Comparison of ENCODE assay signal across 35 mouse cellular contexts in the genomic region with DNA sequence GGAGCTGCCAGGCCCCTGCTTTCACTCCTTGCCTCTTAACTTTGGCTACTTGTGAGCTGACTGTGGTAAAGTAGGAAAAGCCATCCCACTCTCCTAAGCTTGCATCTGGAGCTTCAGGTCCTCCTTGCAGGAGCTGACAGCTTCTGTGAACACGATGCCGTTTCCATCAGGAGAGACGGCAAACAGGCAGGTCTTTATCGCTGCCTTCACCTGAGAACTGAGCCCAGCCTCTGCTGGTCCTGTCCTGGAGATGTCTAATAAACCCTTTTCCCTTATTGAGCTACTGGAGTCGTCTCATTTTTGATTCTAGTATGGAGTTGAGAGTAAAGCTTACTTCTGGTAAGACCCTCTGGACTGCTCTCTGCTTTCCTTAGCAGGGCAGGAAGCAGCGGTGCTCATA. TPM values are rescaled to one million over a fixed set of nuclear protein-coding genes. Genes with fewer than 3 reads are reported as not detected.
"Had no signal": no experiment of that assay in that cellular context is flagged by ENCODE, and none has a peak within 500 bp of the region (broad histone marks: within the 10 kb centered on the region; RNA-seq: fewer than 3 reads in every experiment).

No protein-coding gene starts in this region.

- H3K4me2 ChIP-seq: heart, embryonic 11.5 days; heart, embryonic 13.5 days; heart, embryonic 15.5 days; hindbrain, embryonic 12.5 days; hindbrain, embryonic 14.5 days; limb, embryonic 12.5 days; liver, embryonic 11.5 days; liver, embryonic 13.5 days had no signal

- H3K27ac ChIP-seq: heart, adult 2 months; heart, embryonic 13.5 days; heart, embryonic 15.5 days; hindbrain, embryonic 10.5 days; hindbrain, embryonic 12.5 days; hindbrain, embryonic 14.5 days; layer of hippocampus, adult 2 months; left cerebral cortex, adult 2 months; limb, embryonic 10.5 days; limb, embryonic 12.5 days; liver, embryonic 13.5 days had no signal

- ATAC-seq: hindbrain, embryonic 16.5 days; inflammation-experienced regulatory T-cells, adult 6 months; intestine, embryonic 16.5 days had no signal

- H3K9ac ChIP-seq: heart, embryonic 13.5 days; heart, embryonic 15.5 days; hindbrain, embryonic 12.5 days; hindbrain, embryonic 14.5 days; limb, embryonic 12.5 days; liver, embryonic 13.5 days had no signal

- H3K27me3 ChIP-seq: heart, embryonic 13.5 days; heart, embryonic 15.5 days; hindbrain, embryonic 12.5 days; limb, embryonic 12.5 days; liver, embryonic 13.5 days had no signal

- H3K4me3 ChIP-seq: heart, adult 2 months; heart, embryonic 13.5 days; heart, embryonic 15.5 days; hindbrain, embryonic 10.5 days; hindbrain, embryonic 12.5 days; layer of hippocampus, adult 2 months; left cerebral cortex, adult 2 months; limb, embryonic 10.5 days; limb, embryonic 12.5 days; liver, embryonic 13.5 days had no signal

- DNase-seq: gastrocnemius, postnatal 14 days; gastrocnemius, postnatal 36 days; heart, adult 11 months; heart, adult 2 months; heart, postnatal 4 days; kidney, adult 18-20 months; kidney, adult 8-10 months; kidney, postnatal 10 days; kidney, postnatal 25 days; kidney, postnatal 4 days; liver; liver, embryonic 13.5 days had no signal

- H3K9me3 ChIP-seq: heart, embryonic 13.5 days; heart, embryonic 15.5 days; hindbrain, embryonic 10.5 days; hindbrain, embryonic 12.5 days; limb, embryonic 10.5 days; limb, embryonic 12.5 days; liver, embryonic 13.5 days had no signal

RNA-seq across cellular contexts. Expression of a gene that starts 20.0 kb away (rescaled TPM):
- total RNA-seq: gastrocnemius, adult 18-20 months; gastrocnemius, adult 8-10 months; gastrocnemius, postnatal 14 days; gastrocnemius, postnatal 36 days; heart, adult 2 months; heart, postnatal 25 days; heart, postnatal 4 days; layer of hippocampus, postnatal 10 days; layer of hippocampus, postnatal 25 days; left cerebral cortex, adult 2 months; left cerebral cortex, postnatal 14 days; left cerebral cortex, postnatal 36 days had no signal
- polyA plus RNA-seq: heart, adult 2 months; heart, embryonic 11.5 days; heart, embryonic 13.5 days; heart, embryonic 15.5 days; heart, postnatal 0 days; hindbrain, embryonic 10.5 days; hindbrain, embryonic 12.5 days; hindbrain, embryonic 14.5 days; hindbrain, embryonic 16.5 days; limb, embryonic 12.5 days; limb, embryonic 14.5 days had no signal
